Mouse (Mus musculus) liver, embryonic 15.5 days (tissue): ENCODE results near the gene Prc1. TPM values are rescaled to one million over a fixed set of nuclear protein-coding genes. Genes with fewer than 3 reads are reported as not detected.
"Not testable (repeated sequence)": the region's sequence is repeated elsewhere in the genome, so short reads cannot be mapped to it uniquely, and the experiment has no call there.

Source experiments
- ATAC-seq: fragments of 200-750 bp; cut with Nextera tagmentation; 2 replicates; pipeline ENCODE4 v1.8.0; 2017; ENCODE audit warnings: moderate number of reproducible peaks, mild to moderate bottlenecking, moderate library complexity; ENCODE audit not compliant: insufficient read depth
- H3K27ac ChIP-seq: fragments of 300-500 bp; sonication (generic); replicated peaks from 2 replicates; pipeline ENCODE4 v1.5.1; 2015; ENCODE audit warnings: mild to moderate bottlenecking, inconsistent platforms
- H3K27me3 ChIP-seq: fragments of 300-500 bp; sonication (generic); 2 replicates; pipeline ENCODE4 v1.6.1; 2015; ENCODE audit warnings: mild to moderate bottlenecking, inconsistent platforms
- H3K36me3 ChIP-seq: fragments of 300-500 bp; sonication (generic); replicated peaks from 2 replicates; pipeline ENCODE4 v1.6.1; 2015; ENCODE audit warnings: moderate library complexity, mild to moderate bottlenecking, inconsistent platforms
- H3K4me1 ChIP-seq: fragments of 300-500 bp; sonication (generic); replicated peaks from 2 replicates; pipeline ENCODE4 v1.6.1; 2015; ENCODE audit warnings: inconsistent platforms
- H3K4me2 ChIP-seq: fragments of 300-500 bp; sonication (generic); 2 replicates; pipeline ENCODE4 v1.6.1; 2015; ENCODE audit warnings: moderate library complexity, mild to moderate bottlenecking, inconsistent platforms
- H3K4me3 ChIP-seq: fragments of 300-500 bp; sonication (generic); replicated peaks from 2 replicates; pipeline ENCODE4 v1.5.1; 2015; ENCODE audit warnings: mild to moderate bottlenecking, inconsistent platforms
- H3K9ac ChIP-seq: fragments of 300-500 bp; sonication (generic); 2 replicates; pipeline ENCODE4 v1.6.1; 2015; ENCODE audit warnings: moderate library complexity, mild to moderate bottlenecking, inconsistent platforms
- H3K9me3 ChIP-seq: fragments of 300-500 bp; sonication (generic); replicated peaks from 2 replicates; pipeline ENCODE4 v1.6.1; 2016; ENCODE audit warnings: inconsistent platforms
- WGBS: fragments of 180-500 bp; shearing (Covaris S2); methylation state at CpG from one replicate; pipeline ENCODE4 v1.1.7; 2015; ENCODE audit warnings: mixed read lengths; ENCODE audit not compliant: insufficient replicate concordance; 5-methylcytosine and 5-hydroxymethylcytosine counted together
- polyA plus RNA-seq: library from polyadenylated mRNA; unstranded; fragments of >200 nt; fragmentation: Nextera tagmentation; extraction: Ambion mirVana; gene quantifications from 2 replicates; pipeline ENCODE4 v1.2.1, GENCODE M21; 2015

Prc1 gene
- polyA plus RNA-seq, 1 experiment from 2014 or later: 126 TPM

GRCm38 (mm10) chr7:80317439-80318115 is 23.3 kb downstream of the Prc1 start:
- H3K9ac ChIP-seq: no peak overlapping the region
- H3K27me3 ChIP-seq: no peaks in the 10 kb centered on the region
- H3K4me3 ChIP-seq: no peak overlapping the region
- peaks cover 82% of the 10 kb centered on the region for H3K36me3 ChIP-seq
- H3K9me3 ChIP-seq: no peaks in the 10 kb centered on the region
- H3K4me2 ChIP-seq: no peak overlapping the region
- ATAC-seq: no peak
- 52% methylated on average over 1 of the region's 1 CpGs for WGBS
- no peaks in the 10 kb centered on the region for H3K4me1 ChIP-seq
- H3K27ac ChIP-seq: no peak overlapping the region

- Histone ChIP-seq H3K27ac (no peak overlapping the region), H3K4me2 (no peak overlapping the region), H3K27me3 (no peaks in the 10 kb centered on the region), H3K4me1 (peaks cover 11% of the 10 kb centered on the region), H3K36me3 (peaks cover 71% of the 10 kb centered on the region), H3K4me3 (no peak overlapping the region), H3K9ac (no peak overlapping the region), H3K9me3 (no peaks in the 10 kb centered on the region)
- 93% methylated on average over 4 of the region's 4 CpGs for WGBS
- ATAC-seq: no peak
These were observed 24.4 kb downstream of the Prc1 start for GRCm38 (mm10) chr7:80318670-80319069.

- no peak for ATAC-seq
- 85% methylated on average over 19 of the region's 19 CpGs for WGBS
- peaks cover 18% of the 10 kb centered on the region for H3K4me1 ChIP-seq
- no peak overlapping the region for H3K4me2 ChIP-seq
- H3K36me3 ChIP-seq: peaks cover 58% of the 10 kb centered on the region
- H3K4me3 ChIP-seq: no peak overlapping the region
- no peaks in the 10 kb centered on the region for H3K27me3 ChIP-seq
- no peak overlapping the region for H3K27ac ChIP-seq
- no peak overlapping the region for H3K9ac ChIP-seq
- H3K9me3 ChIP-seq: no peaks in the 10 kb centered on the region
These were observed 25.7 kb downstream of the Prc1 start for GRCm38 (mm10) chr7:80319846-80320496.

GRCm38 (mm10) chr7:80323336-80323735 is 29.1 kb downstream of the Prc1 start:
- peak overlapping the region; percentile 81 for H3K27ac ChIP-seq
- ATAC-seq: no peak
- H3K36me3 ChIP-seq: peaks cover 42% of the 10 kb centered on the region
- H3K27me3 ChIP-seq: no peaks in the 10 kb centered on the region
- H3K4me3 ChIP-seq: peak overlapping the region; percentile 75
- peak overlapping the region; percentile 88 for H3K4me2 ChIP-seq
- H3K9ac ChIP-seq: peak overlapping the region; percentile 67
- WGBS: 10% methylated on average over 8 of the region's 8 CpGs
- H3K4me1 ChIP-seq: peaks cover 22% of the 10 kb centered on the region
- H3K9me3 ChIP-seq: no peaks in the 10 kb centered on the region

- Histone ChIP-seq H3K27me3 (no peaks in the 10 kb centered on the region), H3K4me2 (peak within 1 kb of the TSS; percentile 88)
These were observed 30.0 kb downstream of the Prc1 start, which contains the start of gene Rccd1 for GRCm38 (mm10) chr7:80324043-80324815. Gene Rccd1 (minus strand): TSS chr7:80324454.

GRCm38 (mm10) chr7:80324816-80325119 is 30.5 kb downstream of the Prc1 start:
- not testable (repeated sequence) for H3K27me3 ChIP-seq, H3K9me3 ChIP-seq, H3K9ac ChIP-seq, ATAC-seq
- 38% methylated on average over 5 of the region's 5 CpGs for WGBS
- peak overlapping the region; percentile 75 for H3K4me3 ChIP-seq
- H3K27ac ChIP-seq: peak overlapping the region; percentile 81
- peaks cover 22% of the 10 kb centered on the region for H3K4me1 ChIP-seq
- peaks cover 39% of the 10 kb centered on the region for H3K36me3 ChIP-seq
- peak overlapping the region; percentile 88 for H3K4me2 ChIP-seq

More at GRCm38 (mm10) chr7:80324043-80324815, 30.0 kb downstream of the Prc1 start, which contains the start of gene Rccd1:
- ATAC-seq: peak; percentile 99
- Histone ChIP-seq H3K9ac (peak within 1 kb of the TSS; percentile 67), H3K4me3 (peak within 1 kb of the TSS; percentile 75), H3K4me1 (peaks cover 22% of the 10 kb centered on the region), H3K9me3 (no peaks in the 10 kb centered on the region), H3K27ac (peak within 1 kb of the TSS; percentile 81), H3K36me3 (peaks cover 43% of the 10 kb centered on the region)
- 2% methylated on average over 38 of the region's 38 CpGs for WGBS

- no peak overlapping the region for H3K4me3 ChIP-seq
- no peak for ATAC-seq
- H3K9me3 ChIP-seq: no peaks in the 10 kb centered on the region
- no peak overlapping the region for H3K4me2 ChIP-seq
- H3K27ac ChIP-seq: 0 out of 2 replicates have a peak overlapping the region, but pooled peaks have one; percentile 81
- H3K36me3 ChIP-seq: peaks cover 37% of the 10 kb centered on the region
- no peaks in the 10 kb centered on the region for H3K27me3 ChIP-seq
- H3K9ac ChIP-seq: no peak overlapping the region
- H3K4me1 ChIP-seq: peaks cover 22% of the 10 kb centered on the region
- 87% methylated on average over 16 of the region's 16 CpGs for WGBS
These were observed 31.1 kb downstream of the Prc1 start for GRCm38 (mm10) chr7:80325292-80325868.

GRCm38 (mm10) chr7:80326076-80326475 is 31.8 kb downstream of the Prc1 start:
- Histone ChIP-seq H3K4me2 (no peak overlapping the region), H3K9ac (no peak overlapping the region), H3K36me3 (peaks cover 37% of the 10 kb centered on the region), H3K4me1 (peaks cover 22% of the 10 kb centered on the region), H3K4me3 (no peak overlapping the region), H3K9me3 (no peaks in the 10 kb centered on the region), H3K27me3 (no peaks in the 10 kb centered on the region), H3K27ac (no peak overlapping the region)
- no peak for ATAC-seq
- WGBS: 92% methylated on average over 19 of the region's 19 CpGs

- no peak for ATAC-seq
- 81% methylated on average over 8 of the region's 8 CpGs for WGBS
These were observed 36.0 kb downstream of the Prc1 start for GRCm38 (mm10) chr7:80330278-80330677.

GRCm38 (mm10) chr7:80331433-80331832 is 37.2 kb downstream of the Prc1 start:
- 90% methylated on average over 19 of the region's 19 CpGs for WGBS
- H3K27me3 ChIP-seq: no peaks in the 10 kb centered on the region
- peaks cover 74% of the 10 kb centered on the region for H3K36me3 ChIP-seq
- no peak overlapping the region for H3K4me2 ChIP-seq
- H3K9me3 ChIP-seq: no peaks in the 10 kb centered on the region
- no peak overlapping the region for H3K4me3 ChIP-seq
- no peak for ATAC-seq
- H3K4me1 ChIP-seq: no peaks in the 10 kb centered on the region
- no peak overlapping the region for H3K27ac ChIP-seq
- H3K9ac ChIP-seq: no peak overlapping the region

More at GRCm38 (mm10) chr7:80330278-80330677, 36.0 kb downstream of the Prc1 start:
- Histone ChIP-seq H3K9ac (no peak overlapping the region), H3K4me1 (peaks cover 1% of the 10 kb centered on the region), H3K27me3 (no peaks in the 10 kb centered on the region), H3K4me2 (no peak overlapping the region), H3K9me3 (no peaks in the 10 kb centered on the region), H3K4me3 (no peak overlapping the region), H3K36me3 (peaks cover 71% of the 10 kb centered on the region), H3K27ac (no peak overlapping the region)

GRCm38 (mm10) chr7:80334848-80335247 is 40.6 kb downstream of the Prc1 start:
- no peak for ATAC-seq
- Histone ChIP-seq H3K9ac (no peak overlapping the region), H3K27me3 (no peaks in the 10 kb centered on the region), H3K9me3 (no peaks in the 10 kb centered on the region), H3K4me1 (peaks cover 15% of the 10 kb centered on the region), H3K36me3 (peaks cover 68% of the 10 kb centered on the region), H3K4me3 (no peak overlapping the region), H3K27ac (no peak overlapping the region), H3K4me2 (no peak overlapping the region)
- WGBS: 74% methylated on average over 4 of the region's 4 CpGs
